Mouse (Mus musculus) gonadal fat pad, adult 2 months (tissue): ENCODE results near the gene Cep112. TPM values are rescaled to one million over a fixed set of nuclear protein-coding genes. Genes with fewer than 3 reads are reported as not detected.
A peak's percentile ranks its signal among the peaks of the same experiment; 100 is the strongest.

ENCODE experiments used
- DNase-seq: peaks from one replicate; pipeline ENCODE4 v3.0.0-alpha.2; 2012; ENCODE audit warnings: low read depth
- polyA plus RNA-seq: library from polyadenylated mRNA; depleted of rRNA; stranded (reverse); fragments of >200 nt; gene quantifications from 2 replicates; pipeline ENCODE4 v1.2.3, GENCODE M21; 2012; rRNA removed

Cep112 gene
- 1.1 and 2.0 TPM in 2 replicates for polyA plus RNA-seq

GRCm38 (mm10) chr11:108424889-108425591 is at the start of gene Cep112:
Cep112 (plus strand) TSS chr11:108425192.
- peak; percentile 42 for DNase-seq

- DNase-seq = no peak
Measured at GRCm38 (mm10) chr11:108376815-108377214, 48.2 kb upstream of the Cep112 start.

- no peak for DNase-seq
Measured at GRCm38 (mm10) chr11:108377680-108378362, 47.2 kb upstream of the Cep112 start.

GRCm38 (mm10) chr11:108378363-108378751 is 46.6 kb upstream of the Cep112 start:
- no peak for DNase-seq

- DNase-seq = no peak
Measured at GRCm38 (mm10) chr11:108382664-108383063, 42.3 kb upstream of the Cep112 start.

GRCm38 (mm10) chr11:108384920-108385665 is 39.9 kb upstream of the Cep112 start:
- no peak for DNase-seq

- no peak for DNase-seq
Measured at GRCm38 (mm10) chr11:108385666-108386024, 39.3 kb upstream of the Cep112 start.

- no peak for DNase-seq
Measured at GRCm38 (mm10) chr11:108395061-108395460, 29.9 kb upstream of the Cep112 start.

GRCm38 (mm10) chr11:108396076-108396829 is 28.7 kb upstream of the Cep112 start:
- no peak for DNase-seq

GRCm38 (mm10) chr11:108409876-108410644 is 14.9 kb upstream of the Cep112 start:
- no peak for DNase-seq

GRCm38 (mm10) chr11:108416360-108416759 is 8.6 kb upstream of the Cep112 start:
- DNase-seq = no peak

- DNase-seq = no peak
Measured at GRCm38 (mm10) chr11:108418540-108418939, 6.5 kb upstream of the Cep112 start.

GRCm38 (mm10) chr11:108419242-108419641 is 5.8 kb upstream of the Cep112 start:
- DNase-seq = no peak

GRCm38 (mm10) chr11:108420751-108421150 is 4.2 kb upstream of the Cep112 start:
- no peak for DNase-seq

GRCm38 (mm10) chr11:108423221-108423620 is 1.8 kb upstream of the Cep112 start:
- DNase-seq = no peak

- DNase-seq = no peak
Measured at GRCm38 (mm10) chr11:108424111-108424510, 881 bp upstream of the Cep112 start.

- no peak for DNase-seq
Measured at GRCm38 (mm10) chr11:108425592-108425921, 565 bp downstream of the Cep112 start.

GRCm38 (mm10) chr11:108426086-108426485 is 1.1 kb downstream of the Cep112 start:
- DNase-seq = no peak

GRCm38 (mm10) chr11:108427191-108427590 is 2.2 kb downstream of the Cep112 start:
- DNase-seq = peak; percentile 24

- DNase-seq = no peak
Measured at GRCm38 (mm10) chr11:108429076-108429475, 4.1 kb downstream of the Cep112 start.

- no peak for DNase-seq
Measured at GRCm38 (mm10) chr11:108443893-108444563, 19.0 kb downstream of the Cep112 start.
